Mouse (Mus musculus) liver, postnatal 0 days (tissue): Measurements from ENCODE around the gene Unkl. TPM values are rescaled to one million over a fixed set of nuclear protein-coding genes. Genes with fewer than 3 reads are reported as not detected.

Experiments
- ATAC-seq: fragments of 200-750 bp; cut with Nextera tagmentation; 2 replicates; pipeline ENCODE4 v1.8.0; 2017; ENCODE audit warnings: mild to moderate bottlenecking, moderate library complexity
- DNase-seq: peaks from one replicate; pipeline ENCODE4 v3.0.0-alpha.2; 2016
- H3K27ac ChIP-seq: fragments of 300-500 bp; sonication (generic); 2 replicates; pipeline ENCODE4 v1.5.1; 2014; ENCODE audit warnings: antibody characterized with exemption, moderate library complexity, mild to moderate bottlenecking, low read depth
- H3K27me3 ChIP-seq: fragments of 300-500 bp; sonication (generic); 2 replicates; pipeline ENCODE4 v1.6.1; 2014; ENCODE audit warnings: low read length, control low read depth, mixed read lengths; ENCODE audit not compliant: insufficient read depth
- H3K36me3 ChIP-seq: fragments of 300-500 bp; sonication (generic); replicated peaks from 2 replicates; pipeline ENCODE4 v1.6.1; 2014; ENCODE audit warnings: mild to moderate bottlenecking, control low read depth, low read length, moderate library complexity, mixed read lengths; ENCODE audit not compliant: insufficient read depth
- H3K4me1 ChIP-seq: fragments of 300-500 bp; sonication (generic); 2 replicates; pipeline ENCODE4 v1.6.1; 2014; ENCODE audit warnings: antibody characterized with exemption, mild to moderate bottlenecking, control low read depth; ENCODE audit not compliant: insufficient read depth
- H3K4me2 ChIP-seq: fragments of 300-500 bp; sonication (generic); 2 replicates; pipeline ENCODE4 v1.6.1; 2014; ENCODE audit warnings: low read depth, mild to moderate bottlenecking, low read length, moderate library complexity, mixed read lengths
- H3K4me3 ChIP-seq: fragments of 300-500 bp; sonication (generic); 2 replicates; pipeline ENCODE4 v1.5.1; 2014; ENCODE audit warnings: low read depth, low read length
- H3K9ac ChIP-seq: fragments of 300-500 bp; sonication (generic); replicated peaks from 2 replicates; pipeline ENCODE4 v1.6.1; 2014; ENCODE audit warnings: mild to moderate bottlenecking, moderate library complexity
- H3K9me3 ChIP-seq: fragments of 300-500 bp; sonication (generic); 2 replicates; pipeline ENCODE4 v1.6.1; 2016; ENCODE audit warnings: mild to moderate bottlenecking, control low read depth, low read length, mixed read lengths
- CTCF ChIP-seq: sonication (generic); IDR thresholded peaks from 2 replicates; pipeline ENCODE4 v1.5.1; 2016; ENCODE audit warnings: antibody characterized with exemption, low read depth
- EP300 ChIP-seq: IDR thresholded peaks from 2 replicates; pipeline ENCODE4 v1.6.1; 2016; ENCODE audit warnings: antibody characterized with exemption, low read depth, mild to moderate bottlenecking
- WGBS: fragments of 180-500 bp; shearing (Covaris S2); extraction: QIAGEN DNeasy Blood & Tissue Kit; methylation state at CpG from one replicate; pipeline ENCODE4 v1.1.7; 2014; ENCODE audit not compliant: insufficient replicate concordance; 5-methylcytosine and 5-hydroxymethylcytosine counted together
- polyA plus RNA-seq: library from polyadenylated mRNA; unstranded; fragments of >200 nt; fragmentation: Nextera tagmentation; extraction: Ambion mirVana; gene quantifications from 2 replicates; pipeline ENCODE4 v1.2.1, GENCODE M21; 2015

Unkl gene
- polyA plus RNA-seq, 1 experiment from 2014 or later = 3.4 TPM

DNA sequence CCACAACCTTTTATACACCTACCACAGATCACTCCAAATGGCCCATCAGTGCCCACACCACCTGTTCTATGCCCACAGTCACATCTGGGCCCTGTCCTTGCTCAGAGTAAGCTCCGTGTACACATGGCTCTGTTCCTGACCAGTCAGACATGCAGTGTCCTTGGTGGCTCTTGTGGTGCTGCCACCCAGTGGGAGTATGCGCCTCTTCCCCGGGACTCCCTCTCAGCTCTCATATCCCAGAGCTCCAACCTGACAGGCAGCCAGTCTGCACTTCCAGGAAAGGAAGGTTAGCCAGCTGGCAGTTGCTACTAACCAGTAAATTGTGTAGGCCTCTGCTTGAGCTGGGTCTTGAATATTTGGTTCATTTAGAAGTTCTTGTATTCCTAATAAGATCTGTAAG is 76.3 kb downstream of the Unkl start:
- no peak overlapping the region for H3K4me2 ChIP-seq
- peaks cover 1% of the 10 kb centered on the region; the same call in 1 of the 2 replicates for H3K4me1 ChIP-seq
- DNase-seq (no peak), ATAC-seq (peak; percentile 38; the same call in 1 of the 2 replicates)
- no peaks in the 10 kb centered on the region for H3K27me3 ChIP-seq
- H3K9me3 ChIP-seq = no peaks in the 10 kb centered on the region
- H3K9ac ChIP-seq = no peak overlapping the region
- H3K36me3 ChIP-seq = peaks cover 76% of the 10 kb centered on the region
- WGBS = 67% methylated on average over 3 of the region's 3 CpGs
- TF ChIP-seq CTCF (peak; percentile 45), EP300 (no peak)
- no peak overlapping the region for H3K4me3 ChIP-seq
- H3K27ac ChIP-seq = no peak overlapping the region

DNA sequence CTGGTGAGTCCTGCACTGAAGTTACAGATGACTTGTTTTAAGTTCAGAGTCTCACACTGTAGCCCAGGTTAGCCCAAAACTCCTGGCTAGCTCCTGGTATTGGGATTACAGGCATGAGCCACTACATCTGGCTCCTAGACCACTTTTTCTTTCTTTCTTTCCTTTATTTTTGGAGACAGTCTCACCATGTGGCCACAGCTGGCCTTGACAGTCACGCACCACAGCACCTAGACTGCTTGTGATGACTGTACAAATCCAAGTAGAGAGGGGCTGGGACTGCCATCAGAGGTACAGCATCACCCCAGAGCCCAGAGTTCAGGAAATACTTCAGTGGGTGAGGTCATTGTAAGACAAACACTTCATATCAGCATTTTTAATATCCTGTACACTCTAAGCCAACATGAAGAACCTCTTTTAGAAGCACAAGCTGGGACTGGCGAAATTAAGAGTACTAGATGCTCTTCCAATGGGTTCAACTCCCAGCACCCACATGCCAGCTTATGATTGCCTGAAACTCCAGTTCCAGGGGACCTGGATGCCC is 82.7 kb downstream of the Unkl start:
- Histone ChIP-seq H3K9me3 (no peaks in the 10 kb centered on the region), H3K36me3 (peaks cover 37% of the 10 kb centered on the region), H3K4me2 (peak overlapping the region; percentile 87; the same call in 1 of the 2 replicates), H3K4me3 (peak overlapping the region; percentile 83; the same call in 1 of the 2 replicates), H3K27ac (no peak overlapping the region), H3K4me1 (peaks cover 32% of the 10 kb centered on the region), H3K9ac (0 out of 2 replicates have a peak overlapping the region, but pooled peaks have one; percentile 31), H3K27me3 (no peaks in the 10 kb centered on the region)
- 81% methylated on average over 2 of the region's 2 CpGs for WGBS
- no peak for ATAC-seq
- DNase-seq = no peak
- TF ChIP-seq EP300 (no peak), CTCF (no peak)

GRCm38 (mm10) chr17:25272326-25272725 is 84.1 kb downstream of the Unkl start:
- Histone ChIP-seq H3K36me3 (peaks cover 23% of the 10 kb centered on the region), H3K9me3 (no peaks in the 10 kb centered on the region), H3K27ac (peak overlapping the region; percentile 99), H3K27me3 (no peaks in the 10 kb centered on the region), H3K4me3 (peak overlapping the region; percentile 83), H3K4me2 (peak overlapping the region; percentile 87), H3K4me1 (peaks cover 32% of the 10 kb centered on the region), H3K9ac (peak overlapping the region; percentile 97)
- ATAC-seq (no peak), DNase-seq (peak; percentile 46)
- TF ChIP-seq EP300 (no peak), CTCF (no peak)
- WGBS = under 1% methylated on average over 10 of the region's 10 CpGs

DNA sequence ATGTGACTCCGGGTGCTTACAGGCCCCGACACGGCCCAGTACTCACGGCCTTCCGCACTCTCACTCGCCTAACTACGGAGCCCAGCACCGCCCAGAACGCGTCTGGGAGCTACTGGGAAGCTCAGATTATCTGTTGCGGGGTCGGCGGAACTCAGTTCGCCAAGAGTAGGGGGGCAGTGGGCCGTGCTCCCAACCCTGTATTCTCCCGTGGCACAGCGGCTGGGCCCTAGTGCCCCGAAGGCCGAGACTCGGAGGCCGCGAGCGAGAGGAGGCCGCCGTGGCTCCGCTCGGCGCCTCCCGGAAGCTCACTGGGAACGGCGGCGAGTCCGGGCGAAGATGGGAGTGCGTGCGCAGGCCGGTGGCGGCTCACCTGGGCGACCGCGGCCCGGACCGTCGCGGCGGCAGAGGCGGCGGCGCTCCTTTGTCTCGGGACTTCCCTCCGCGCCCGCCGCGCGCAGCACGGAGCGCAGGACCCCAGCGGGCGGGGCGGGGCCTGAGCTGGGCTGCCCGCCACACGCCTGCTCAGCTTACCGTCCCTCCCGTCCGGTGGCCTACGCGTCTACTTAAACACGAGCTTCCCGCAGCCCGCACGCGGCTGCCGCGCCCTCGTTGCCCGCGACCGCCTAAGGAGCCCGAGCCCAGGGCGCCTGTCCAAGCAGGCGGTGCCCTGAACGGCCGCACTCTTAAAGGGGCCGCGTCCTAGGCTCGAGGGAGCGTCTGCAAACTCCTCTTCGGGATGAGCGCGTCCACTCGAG is 84.9 kb downstream of the Unkl start:
- WGBS = 3% methylated on average over 74 of the region's 92 CpGs

GRCm38 (mm10) chr17:25273706-25274501 is 85.7 kb downstream of the Unkl start:
- peak; percentile 86 for ATAC-seq
- H3K27ac ChIP-seq = peak overlapping the region; percentile 99

More for the DNA sequence above, 84.9 kb downstream of the Unkl start:
- Histone ChIP-seq H3K4me3 (peak overlapping the region; percentile 83), H3K9ac (peak overlapping the region; percentile 97), H3K27ac (peak overlapping the region; percentile 99), H3K27me3 (no peaks in the 10 kb centered on the region), H3K36me3 (peaks cover 15% of the 10 kb centered on the region), H3K9me3 (no peaks in the 10 kb centered on the region), H3K4me2 (peak overlapping the region; percentile 87), H3K4me1 (peaks cover 32% of the 10 kb centered on the region)
- TF ChIP-seq CTCF = no peak
- TF ChIP-seq EP300 = no peak
- DNase-seq (peak; percentile 90), ATAC-seq (peak; percentile 83)

More at GRCm38 (mm10) chr17:25273706-25274501, 85.7 kb downstream of the Unkl start:
- peak; percentile 94 for DNase-seq
- peak overlapping the region; percentile 97 for H3K9ac ChIP-seq
- no peaks in the 10 kb centered on the region for H3K9me3 ChIP-seq
- H3K4me3 ChIP-seq = peak overlapping the region; percentile 83
- under 1% methylated on average over 42 of the region's 45 CpGs for WGBS
- peak overlapping the region; percentile 87 for H3K4me2 ChIP-seq
- TF ChIP-seq EP300 = peak; percentile 75; the same call in 1 of the 2 replicates
- TF ChIP-seq CTCF = peak; percentile 85
- H3K27me3 ChIP-seq = no peaks in the 10 kb centered on the region
- peaks cover 7% of the 10 kb centered on the region for H3K36me3 ChIP-seq
- peaks cover 32% of the 10 kb centered on the region for H3K4me1 ChIP-seq
